Mouse (Mus musculus) layer of hippocampus, adult 11-12 months (tissue): Measurements from ENCODE around the gene Gcnt2.

Experiments
- DNase-seq: peaks from one replicate; pipeline ENCODE4 v3.0.0; 2022; ENCODE audit warnings: low spot score

Gene Gcnt2

GRCm38 (mm10) chr13:40859652-40860399 is at the start of gene Gcnt2:
Gcnt2 (plus strand) TSS chr13:40859754.
- peak; percentile 55 for DNase-seq

- no peak for DNase-seq
Observed at GRCm38 (mm10) chr13:40820617-40821016, 38.9 kb upstream of the Gcnt2 start.

- DNase-seq, result no peak
Observed at GRCm38 (mm10) chr13:40821911-40822310, 37.6 kb upstream of the Gcnt2 start.

DNA sequence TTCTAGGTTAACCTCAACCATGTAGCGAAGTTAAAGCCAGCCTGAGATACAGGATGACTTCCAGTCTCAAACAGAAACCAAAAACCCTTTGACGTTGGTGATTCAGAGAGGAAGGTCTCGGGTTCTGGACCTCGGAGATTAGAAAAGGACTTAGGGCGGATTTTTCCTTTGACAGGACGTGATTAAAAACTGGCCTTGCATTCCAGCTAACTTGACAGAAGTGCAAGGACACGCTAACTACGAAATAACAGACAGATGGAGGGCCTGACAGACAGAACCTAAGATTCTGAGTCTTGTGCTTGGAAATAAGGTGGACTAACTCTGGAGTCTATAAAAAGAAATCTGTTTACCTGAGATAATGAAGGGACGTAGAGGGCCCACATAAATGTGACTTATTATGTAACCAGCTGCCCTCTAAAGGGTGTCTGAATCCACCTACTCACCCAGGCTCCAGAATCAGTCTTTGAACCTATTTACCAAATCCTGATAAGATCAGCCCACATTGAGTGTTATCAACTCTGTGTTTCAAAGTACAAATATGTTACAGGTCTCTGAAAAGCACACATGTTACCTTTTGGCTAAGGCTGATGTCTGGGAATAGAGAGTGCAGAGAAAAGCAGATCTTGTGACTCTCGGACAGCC is 18.3 kb upstream of the Gcnt2 start:
- DNase-seq, result no peak

GRCm38 (mm10) chr13:40842141-40842540 is 17.4 kb upstream of the Gcnt2 start:
- DNase-seq, result no peak

DNA sequence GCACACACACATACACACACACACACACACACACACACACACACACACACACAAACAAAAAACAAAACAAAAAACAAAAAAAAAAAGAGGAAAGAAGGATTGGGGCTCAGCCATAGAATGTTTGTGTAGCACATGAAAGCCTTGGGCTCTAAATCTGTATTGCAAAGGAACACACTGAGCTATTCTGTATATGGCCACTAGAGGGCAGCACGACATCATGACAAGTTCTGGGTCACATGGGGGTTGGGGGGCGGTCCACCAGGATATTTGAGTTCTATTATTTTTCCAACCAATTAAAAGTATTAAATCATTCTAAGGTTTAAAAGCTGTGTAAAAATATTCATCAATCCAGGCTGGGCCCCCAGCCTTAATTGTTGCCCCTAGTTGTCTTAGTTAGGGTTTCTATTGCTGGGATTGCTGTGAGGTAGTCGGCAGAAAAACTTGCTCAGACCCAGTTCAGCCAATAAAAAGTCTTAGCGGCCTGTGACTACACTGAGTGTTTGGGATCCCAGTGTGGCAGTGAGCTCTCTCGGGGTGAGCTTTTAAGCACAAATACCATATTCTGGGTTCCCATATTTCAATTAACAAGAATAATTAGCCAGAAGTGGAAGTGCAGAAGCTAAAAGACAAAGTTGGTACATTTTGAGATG is 16.0 kb upstream of the Gcnt2 start:
- peak; percentile 84 for DNase-seq

DNA sequence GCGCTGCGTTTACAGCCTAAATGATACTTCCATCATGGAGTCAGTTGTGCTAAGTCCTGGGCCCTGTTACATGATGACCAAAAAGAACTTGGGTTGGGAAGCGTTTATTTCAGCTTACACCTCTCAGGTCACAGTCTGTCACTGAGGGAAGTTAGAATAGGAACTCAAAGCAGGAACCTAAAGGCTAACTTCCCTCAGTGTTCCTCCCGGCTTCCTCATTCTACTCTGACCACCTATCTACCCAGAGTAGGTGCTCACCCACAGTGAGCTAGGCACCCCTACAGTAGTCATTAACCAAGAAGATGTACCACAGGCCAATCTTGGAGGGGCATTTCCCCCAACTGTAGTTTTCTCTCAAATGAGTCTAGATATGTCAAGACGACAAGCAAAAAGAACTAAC is 15.4 kb upstream of the Gcnt2 start:
- DNase-seq, result no peak

- DNase-seq, result no peak
Observed at GRCm38 (mm10) chr13:40845951-40846350, 13.6 kb upstream of the Gcnt2 start.

DNA sequence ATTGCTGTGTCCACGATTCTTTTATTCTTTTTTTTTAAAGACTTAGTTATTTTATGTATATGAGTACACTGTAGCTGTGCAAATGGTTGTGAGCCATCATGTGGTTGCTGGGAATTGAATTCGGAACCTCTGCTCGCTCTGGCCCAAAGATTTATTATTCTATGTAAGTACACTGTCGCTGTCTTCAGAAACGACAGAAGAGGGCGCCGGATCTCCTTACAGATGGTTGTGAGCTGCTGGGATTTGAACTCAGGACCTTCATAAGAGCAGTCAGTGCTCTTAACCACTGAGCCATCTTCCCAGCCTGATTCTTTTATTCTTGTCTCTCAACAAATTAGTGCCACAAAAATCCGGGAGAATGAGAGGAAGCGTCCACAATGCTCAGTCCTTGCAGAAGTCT is 13.2 kb upstream of the Gcnt2 start:
- DNase-seq, result no peak

DNA sequence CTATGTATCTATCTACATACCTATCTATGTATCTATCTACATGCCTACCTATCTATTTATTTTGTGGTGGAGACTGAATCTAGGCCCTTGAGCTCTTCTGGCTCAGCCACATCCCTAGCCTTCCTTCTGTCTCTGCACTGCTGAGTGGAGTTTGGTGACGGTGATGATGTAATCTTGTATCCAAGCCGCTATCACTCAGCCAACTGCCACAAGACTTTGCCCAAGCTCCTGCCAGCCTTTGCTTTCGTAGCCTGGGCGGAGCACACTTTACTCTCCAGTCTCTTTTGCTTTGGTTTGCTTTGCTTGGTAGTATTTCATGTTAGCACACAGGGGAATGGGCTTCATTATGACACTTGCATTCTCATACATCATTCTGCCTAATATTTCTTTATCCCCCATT is 11.7 kb upstream of the Gcnt2 start:
- no peak for DNase-seq

GRCm38 (mm10) chr13:40850686-40851085 is 8.9 kb upstream of the Gcnt2 start:
- DNase-seq, result no peak

DNA sequence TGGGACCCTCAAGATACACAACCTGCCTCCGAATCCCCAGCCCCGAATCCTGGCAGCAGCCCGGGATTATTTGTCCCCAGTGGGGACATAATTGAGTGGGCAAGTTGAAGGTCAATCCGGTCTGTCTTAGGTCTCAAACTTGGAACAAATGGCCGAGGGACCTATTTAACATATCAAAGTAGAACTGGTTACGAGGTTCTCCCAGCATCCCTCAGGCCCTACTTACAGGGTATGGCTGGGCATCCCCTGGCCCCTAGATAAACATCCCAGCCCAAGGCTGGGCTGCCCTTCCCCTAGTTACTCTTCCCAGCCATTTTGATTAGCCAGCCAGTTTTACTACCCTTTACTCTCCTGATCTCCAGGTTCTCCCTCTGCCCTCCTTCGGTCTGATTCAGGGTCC is 8.3 kb upstream of the Gcnt2 start:
- no peak for DNase-seq

GRCm38 (mm10) chr13:40851961-40852360 is 7.6 kb upstream of the Gcnt2 start:
- DNase-seq, result no peak

DNA sequence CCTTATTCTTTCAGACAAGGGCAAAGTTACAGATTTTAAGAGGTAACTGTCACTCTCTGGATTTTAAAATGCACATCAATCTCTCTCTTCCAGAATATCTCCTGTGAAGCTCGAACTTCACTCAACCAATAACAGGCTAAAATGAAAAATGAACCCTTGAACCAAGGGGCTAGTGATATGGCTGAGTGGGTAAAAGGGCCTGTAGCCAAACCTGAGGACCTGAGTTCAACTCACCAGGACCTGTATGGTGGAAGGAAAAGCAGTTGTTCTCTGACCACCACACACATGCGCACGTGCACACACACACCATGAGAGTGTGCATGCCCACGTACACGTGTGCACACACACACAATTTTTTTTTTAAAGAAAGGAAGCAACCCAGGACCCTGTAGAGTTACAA is 6.8 kb upstream of the Gcnt2 start:
- no peak for DNase-seq

DNA sequence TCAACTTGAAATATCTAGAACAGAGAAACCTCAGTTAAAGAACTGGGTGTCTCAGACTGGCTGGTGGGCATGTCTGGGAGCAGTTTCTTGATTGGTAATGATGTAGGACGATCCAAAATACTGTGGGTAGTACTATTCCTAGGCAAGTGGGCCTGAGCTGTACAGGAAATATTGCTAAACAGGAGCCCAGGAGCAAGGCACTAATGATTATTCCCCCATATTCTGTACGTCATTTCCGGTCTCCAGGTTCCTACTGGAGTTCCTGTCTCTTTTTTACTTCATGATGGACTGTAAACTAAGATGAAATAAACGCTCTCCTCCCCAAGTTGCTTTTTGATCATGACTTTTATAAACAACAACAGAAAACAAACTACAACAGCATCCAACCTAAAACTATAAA is 5.7 kb upstream of the Gcnt2 start:
- no peak for DNase-seq

DNA sequence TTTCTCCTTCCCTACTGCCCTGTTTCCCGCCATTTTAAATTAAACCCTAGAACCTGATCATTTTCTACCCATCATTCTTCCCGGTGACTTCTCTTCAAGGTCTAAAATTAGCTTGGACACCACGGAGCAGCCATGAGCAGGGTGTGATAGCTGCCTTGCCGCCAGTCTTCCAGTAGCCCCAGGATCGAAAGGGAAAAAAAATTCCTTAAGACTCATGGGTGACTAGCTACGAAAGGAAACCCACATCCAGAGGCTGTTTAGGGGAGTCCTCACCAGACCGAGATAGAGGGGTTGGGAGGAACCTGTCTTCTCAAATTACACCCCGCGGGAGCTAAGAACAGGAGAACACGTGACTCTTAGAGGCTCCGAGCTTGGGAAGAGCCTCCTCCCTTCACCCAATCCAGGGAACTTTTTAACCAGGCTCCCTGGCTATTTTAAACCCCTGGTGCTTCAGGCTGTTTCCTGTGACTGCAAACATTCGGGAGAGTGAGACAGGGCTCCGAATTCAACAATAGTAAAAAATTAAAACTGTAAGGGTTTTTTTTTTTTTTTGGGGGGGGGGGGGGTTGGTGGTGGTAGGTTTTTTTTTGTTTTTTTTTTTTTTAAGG is 5.0 kb upstream of the Gcnt2 start:
- no peak for DNase-seq

DNA sequence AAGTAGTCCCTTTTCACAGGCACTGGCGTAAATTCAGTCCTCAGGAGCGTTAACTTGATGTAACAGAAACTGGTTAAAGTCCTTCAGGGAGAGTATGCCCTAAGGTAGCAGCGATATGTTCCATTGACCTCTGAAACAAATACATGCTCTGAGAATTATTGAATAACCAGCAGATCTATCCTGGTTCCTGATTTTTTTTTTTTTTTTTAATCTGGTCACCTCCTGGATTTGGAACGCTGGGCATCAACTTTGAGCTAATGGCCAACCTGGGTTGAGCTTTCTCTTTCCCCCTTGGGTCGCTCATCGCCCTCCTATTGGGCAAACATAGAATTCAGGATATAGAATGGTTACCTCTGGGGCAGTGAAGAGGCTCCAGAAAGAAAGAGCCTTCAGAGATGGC is 4.3 kb upstream of the Gcnt2 start:
- DNase-seq, result no peak

GRCm38 (mm10) chr13:40856786-40857185 is 2.8 kb upstream of the Gcnt2 start:
- no peak for DNase-seq

DNA sequence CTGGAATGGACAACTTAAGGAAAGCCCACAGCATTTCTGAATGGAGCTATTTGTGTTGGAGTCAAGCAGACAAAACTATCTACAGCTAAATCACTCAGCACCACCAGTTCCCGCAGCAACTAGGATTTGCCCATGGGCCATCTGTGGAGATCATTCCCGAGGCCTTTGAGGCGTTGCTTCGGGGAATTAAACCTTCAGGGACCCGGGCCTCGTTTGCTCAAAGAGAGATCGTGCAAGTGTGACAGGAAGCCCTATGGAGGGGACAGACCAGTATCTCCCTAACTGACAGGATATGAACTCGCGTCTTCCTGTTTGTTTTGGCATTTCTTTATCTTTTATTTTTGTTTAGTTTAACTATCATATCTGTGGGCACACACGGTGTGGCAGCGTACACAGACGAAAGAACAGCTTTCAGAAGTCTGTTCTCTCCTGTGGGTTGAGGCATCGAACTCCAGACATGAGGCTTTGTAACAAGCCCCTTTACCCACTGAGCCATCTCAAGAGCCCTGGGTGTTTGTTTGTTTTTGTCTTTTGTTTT is 2.2 kb upstream of the Gcnt2 start:
- DNase-seq, result no peak

DNA sequence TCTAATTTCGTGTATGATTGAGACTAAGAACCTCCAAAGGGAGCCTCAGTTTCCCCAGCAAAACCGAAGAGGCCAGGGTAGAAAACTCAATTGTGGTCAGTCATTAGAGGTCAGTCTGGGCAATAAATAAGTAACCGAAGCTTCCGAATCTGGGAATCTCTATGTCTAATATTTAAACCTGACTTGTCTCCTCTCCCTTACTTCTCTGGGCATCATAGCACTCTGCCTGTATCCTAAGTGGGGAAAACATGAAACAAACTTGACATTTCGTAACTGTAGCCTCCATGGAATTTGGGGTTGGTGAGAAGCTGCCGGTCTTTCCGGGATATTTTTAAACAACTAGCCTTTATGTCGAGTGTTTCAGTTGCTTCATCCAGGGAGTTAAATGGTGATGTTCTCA is 329 bp upstream of the Gcnt2 start:
- DNase-seq, result no peak

GRCm38 (mm10) chr13:40863006-40863405 is 3.5 kb downstream of the Gcnt2 start:
- DNase-seq, result no peak

DNA sequence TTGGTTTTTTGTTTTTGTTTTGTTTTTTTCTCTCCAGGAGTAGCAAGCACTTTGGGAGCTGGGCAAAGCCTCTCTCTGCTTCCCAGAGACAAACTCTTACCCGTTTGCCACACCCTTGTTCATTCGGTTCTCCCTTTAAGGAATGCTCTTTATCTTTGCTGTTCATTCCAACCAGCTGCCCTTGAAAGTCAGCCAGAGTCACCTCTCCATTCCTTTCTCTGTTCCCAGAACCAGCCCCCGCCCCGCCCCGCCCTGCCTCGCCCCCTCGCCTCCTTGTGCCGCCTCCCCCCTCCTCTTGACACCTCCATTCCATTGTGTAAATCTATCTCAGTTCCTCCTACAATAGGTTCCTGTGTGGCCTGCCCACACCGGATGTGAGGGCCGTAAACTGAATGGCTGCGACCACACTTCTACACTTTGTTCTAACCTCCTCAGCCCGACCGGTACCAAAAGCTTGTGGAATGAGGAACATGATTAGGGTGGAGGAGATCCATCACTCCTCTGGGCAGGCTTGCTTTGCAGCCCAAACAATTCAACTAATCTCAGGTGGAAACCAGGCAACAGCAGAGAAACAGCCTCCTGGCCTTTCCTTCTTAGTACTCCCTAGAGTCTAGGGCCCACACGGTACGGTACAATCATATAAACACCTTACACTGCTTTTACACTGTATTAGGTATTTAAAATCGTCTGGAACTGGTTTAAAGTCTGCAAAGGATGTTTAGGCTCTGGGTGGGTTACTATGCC is 9.5 kb downstream of the Gcnt2 start:
- no peak for DNase-seq
